Mouse (Mus musculus) stomach, embryonic 15.5 days (tissue): ENCODE measurements around the gene Ftcd. TPM values are rescaled to one million over a fixed set of nuclear protein-coding genes. Genes with fewer than 3 reads are reported as not detected.

Experiments
- ATAC-seq: fragments of 200-750 bp; cut with Nextera tagmentation; 2 replicates; pipeline ENCODE4 v1.8.0; 2017; ENCODE audit warnings: low read depth, moderate number of reproducible peaks, moderate TSS enrichment; ENCODE audit not compliant: insufficient read depth, low FRiP score
- H3K27ac ChIP-seq: fragments of 300-500 bp; sonication (generic); 2 replicates; pipeline ENCODE4 v1.5.1; 2015; ENCODE audit warnings: mild to moderate bottlenecking, inconsistent platforms
- H3K27me3 ChIP-seq: fragments of 300-500 bp; sonication (generic); replicated peaks from 2 replicates; pipeline ENCODE4 v1.6.1; 2015; ENCODE audit warnings: inconsistent platforms
- H3K36me3 ChIP-seq: fragments of 300-500 bp; sonication (generic); 2 replicates; pipeline ENCODE4 v1.6.1; 2015; ENCODE audit warnings: inconsistent platforms
- H3K4me1 ChIP-seq: fragments of 300-500 bp; sonication (generic); 2 replicates; pipeline ENCODE4 v1.6.1; 2015; ENCODE audit warnings: inconsistent platforms
- H3K4me2 ChIP-seq: fragments of 300-500 bp; sonication (generic); 2 replicates; pipeline ENCODE4 v1.6.1; 2015; ENCODE audit warnings: mild to moderate bottlenecking, inconsistent platforms
- H3K4me3 ChIP-seq: fragments of 300-500 bp; sonication (generic); replicated peaks from 2 replicates; pipeline ENCODE4 v1.5.1; 2015; ENCODE audit warnings: inconsistent platforms
- H3K9ac ChIP-seq: fragments of 300-500 bp; sonication (generic); 2 replicates; pipeline ENCODE4 v1.6.1; 2015; ENCODE audit warnings: inconsistent platforms
- H3K9me3 ChIP-seq: fragments of 300-500 bp; sonication (generic); 2 replicates; pipeline ENCODE4 v1.6.1; 2016; ENCODE audit warnings: inconsistent platforms
- WGBS: fragments of 180-500 bp; shearing (Covaris S2); methylation state at CpG from one replicate; pipeline ENCODE4 v1.1.7; 2015; 5-methylcytosine and 5-hydroxymethylcytosine counted together
- polyA plus RNA-seq: library from polyadenylated mRNA; unstranded; fragments of >200 nt; fragmentation: Nextera tagmentation; extraction: Ambion mirVana; gene quantifications from 2 replicates; pipeline ENCODE4 v1.2.1, GENCODE M21; 2015

Gene Ftcd
- polyA plus RNA-seq, result 0.99 and 2.2 TPM in 2 replicates

DNA sequence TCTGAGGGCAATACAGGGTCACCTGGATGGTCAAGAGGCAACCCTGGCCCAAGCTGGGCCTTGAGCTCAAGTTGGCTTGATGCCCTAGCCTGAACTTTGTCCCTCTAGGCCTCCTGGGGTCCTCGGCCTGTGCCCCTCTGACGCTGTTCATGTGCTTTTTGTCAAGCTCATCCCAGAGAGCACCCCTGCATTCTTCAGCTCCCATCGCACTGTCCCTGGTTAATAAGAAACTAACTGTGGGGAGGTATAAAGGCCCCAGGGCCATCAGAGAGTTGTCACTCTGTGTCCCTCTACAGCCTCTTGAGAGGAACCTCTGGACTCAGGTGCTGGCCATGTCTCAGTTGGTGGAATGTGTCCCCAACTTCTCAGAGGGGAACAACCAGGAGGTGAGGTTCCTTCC is at the start of gene Ftcd:
Gene Ftcd, plus strand, starts transcription at position 275 of the 400 bp plus-strand sequence.
- H3K36me3 ChIP-seq, result no peaks in the 10 kb centered on the region
- ATAC-seq, result no peak; the same call in 1 of the 2 replicates
- H3K4me3 ChIP-seq, result no peak within 1 kb of the TSS
- H3K4me1 ChIP-seq, result no peaks in the 10 kb centered on the region
- WGBS, result 81% methylated on average over 3 of the region's 3 CpGs
- no peaks in the 10 kb centered on the region for H3K9me3 ChIP-seq
- H3K27ac ChIP-seq, result no peak within 1 kb of the TSS
- no peaks in the 10 kb centered on the region for H3K27me3 ChIP-seq
- no peak within 1 kb of the TSS for H3K4me2 ChIP-seq
- H3K9ac ChIP-seq, result no peak within 1 kb of the TSS

DNA sequence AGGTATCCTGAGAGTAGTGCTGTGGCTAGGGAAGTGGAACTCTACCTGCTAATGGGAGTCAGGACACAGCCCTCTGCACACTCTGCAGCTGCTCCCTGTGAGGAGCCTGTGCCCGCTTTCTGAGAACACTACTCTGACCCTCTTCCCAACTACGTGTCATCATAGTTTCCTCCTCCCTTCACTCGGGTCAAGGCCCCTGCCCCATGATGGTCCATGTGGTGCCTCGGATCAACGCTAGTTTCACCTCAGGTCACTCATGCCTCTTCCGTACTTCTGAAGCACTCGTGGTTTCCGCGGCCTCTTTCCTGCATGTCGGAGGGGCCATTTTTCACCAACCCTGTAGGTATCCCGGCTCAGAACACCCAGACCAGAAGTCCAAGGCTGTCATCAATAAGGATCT is 44.5 kb upstream of the Ftcd start:
- Histone ChIP-seq H3K4me3 (peak overlapping the region; percentile 71), H3K36me3 (peaks cover 6% of the 10 kb centered on the region; the same call in 1 of the 2 replicates), H3K9ac (no peak overlapping the region; the same call in 1 of the 2 replicates), H3K27ac (no peak overlapping the region), H3K4me1 (no peaks in the 10 kb centered on the region), H3K4me2 (peak overlapping the region; percentile 92), H3K9me3 (no peaks in the 10 kb centered on the region), H3K27me3 (no peaks in the 10 kb centered on the region)
- 2% methylated on average over 11 of the region's 11 CpGs for WGBS
- no peak for ATAC-seq

DNA sequence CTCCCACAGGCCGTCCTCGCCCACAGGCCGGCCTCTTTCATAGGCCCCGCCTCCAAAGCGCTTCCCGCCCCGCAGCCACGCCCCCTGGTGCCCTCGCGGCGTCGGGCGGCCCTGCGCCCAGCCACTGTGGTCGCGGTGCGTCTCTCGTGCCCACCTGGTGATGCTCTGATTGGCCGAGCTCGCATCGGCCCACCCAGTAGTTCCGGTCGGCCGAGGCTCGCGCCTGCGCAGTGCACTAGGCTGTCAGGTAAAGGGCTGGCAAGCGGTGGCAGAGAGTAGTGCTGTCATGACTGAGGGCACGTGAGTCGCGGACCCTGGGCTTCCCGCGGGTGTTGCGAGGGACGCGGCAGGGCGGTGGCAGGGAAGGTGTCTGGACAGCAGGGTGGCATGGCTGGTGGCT is 44.1 kb upstream of the Ftcd start, which contains the start of gene Lss:
Gene Lss, plus strand, starts transcription at position 214 of the 400 bp plus-strand sequence.
- ATAC-seq, result peak; percentile 99
- Histone ChIP-seq H3K4me1 (no peaks in the 10 kb centered on the region), H3K9me3 (no peaks in the 10 kb centered on the region), H3K27me3 (no peaks in the 10 kb centered on the region), H3K27ac (peak within 1 kb of the TSS; percentile 76), H3K36me3 (peaks cover 9% of the 10 kb centered on the region; the same call in 1 of the 2 replicates), H3K4me3 (peak within 1 kb of the TSS; percentile 71), H3K4me2 (peak within 1 kb of the TSS; percentile 92), H3K9ac (peak within 1 kb of the TSS; percentile 17; the same call in 1 of the 2 replicates)
- under 1% methylated on average over 37 of the region's 37 CpGs for WGBS

DNA sequence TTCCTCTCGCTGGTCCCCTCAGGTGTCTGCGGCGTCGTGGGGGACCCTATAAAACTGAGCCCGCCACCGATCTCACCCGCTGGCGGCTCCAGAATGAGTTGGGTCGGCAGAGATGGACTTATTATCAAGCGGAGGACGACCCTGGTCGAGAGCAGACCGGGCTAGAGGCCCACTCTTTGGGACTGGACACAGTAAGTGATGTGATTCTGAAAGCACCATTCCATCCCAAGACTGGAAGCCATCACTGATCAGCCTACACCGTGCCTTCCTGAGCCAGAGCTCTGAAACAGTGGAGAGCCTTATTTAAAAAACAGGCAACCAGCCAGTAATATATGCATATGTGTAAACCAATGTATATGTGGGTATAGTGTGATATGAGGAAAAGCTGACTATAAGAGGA is 43.6 kb upstream of the Ftcd start:
- H3K27ac ChIP-seq, result peak overlapping the region; percentile 76
- 0 out of 2 replicates have a peak, but pooled peaks have one; percentile 8 for ATAC-seq
- peak overlapping the region; percentile 71 for H3K4me3 ChIP-seq
- H3K9ac ChIP-seq, result peak overlapping the region; percentile 17; the same call in 1 of the 2 replicates
- no peaks in the 10 kb centered on the region for H3K4me1 ChIP-seq
- no peaks in the 10 kb centered on the region for H3K9me3 ChIP-seq
- H3K36me3 ChIP-seq, result peaks cover 9% of the 10 kb centered on the region; the same call in 1 of the 2 replicates
- 1% methylated on average over 14 of the region's 14 CpGs for WGBS
- H3K27me3 ChIP-seq, result no peaks in the 10 kb centered on the region
- peak overlapping the region; percentile 92 for H3K4me2 ChIP-seq

DNA sequence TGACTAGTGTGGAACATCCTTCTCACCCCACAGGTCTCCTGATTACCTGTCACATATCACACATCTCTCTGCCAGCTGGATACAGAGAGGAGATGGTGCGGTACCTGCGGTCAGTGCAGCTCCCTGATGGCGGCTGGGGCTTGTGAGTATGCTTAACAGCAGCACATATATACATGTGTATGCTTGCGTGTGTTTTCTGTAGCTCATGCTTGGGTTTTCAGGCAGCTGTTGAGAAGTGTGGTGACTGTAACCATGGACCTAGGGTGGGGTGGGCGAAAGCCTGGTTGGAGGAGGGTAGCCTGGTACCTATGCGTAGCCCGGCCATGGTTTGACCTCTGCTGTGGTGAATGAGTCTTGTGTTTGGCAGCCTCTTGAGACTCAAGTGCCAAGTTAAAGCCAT is 39.9 kb upstream of the Ftcd start:
- Histone ChIP-seq H3K36me3 (peaks cover 25% of the 10 kb centered on the region), H3K4me3 (no peak overlapping the region), H3K27ac (no peak overlapping the region), H3K9me3 (no peaks in the 10 kb centered on the region), H3K27me3 (no peaks in the 10 kb centered on the region), H3K4me1 (no peaks in the 10 kb centered on the region), H3K4me2 (no peak overlapping the region), H3K9ac (no peak overlapping the region)
- 98% methylated on average over 7 of the region's 7 CpGs for WGBS
- no peak for ATAC-seq

DNA sequence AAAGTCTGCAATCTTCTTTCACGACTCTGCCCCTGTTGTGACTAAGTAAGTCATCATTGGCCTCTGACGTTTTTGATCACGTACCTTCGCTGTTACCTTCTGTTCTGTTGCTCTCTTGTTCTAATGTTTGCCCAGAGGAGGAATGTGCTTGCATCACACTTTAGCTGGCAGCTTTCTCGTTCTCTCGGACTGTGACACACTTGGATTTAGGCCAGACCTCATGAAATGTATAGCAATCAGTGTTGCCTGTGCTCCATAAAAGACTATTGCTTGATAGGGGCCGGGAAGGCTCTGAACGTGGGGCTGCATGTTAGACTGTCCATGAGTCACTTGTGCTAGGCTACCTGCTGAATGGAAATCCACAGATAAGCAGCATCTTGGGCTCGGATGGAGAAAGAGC is 37.8 kb upstream of the Ftcd start:
- Histone ChIP-seq H3K9ac (no peak overlapping the region), H3K4me1 (no peaks in the 10 kb centered on the region), H3K36me3 (peaks cover 27% of the 10 kb centered on the region), H3K4me3 (no peak overlapping the region), H3K4me2 (no peak overlapping the region), H3K27me3 (no peaks in the 10 kb centered on the region), H3K9me3 (no peaks in the 10 kb centered on the region), H3K27ac (no peak overlapping the region)
- 74% methylated on average over 9 of the region's 9 CpGs for WGBS
- ATAC-seq, result no peak

DNA sequence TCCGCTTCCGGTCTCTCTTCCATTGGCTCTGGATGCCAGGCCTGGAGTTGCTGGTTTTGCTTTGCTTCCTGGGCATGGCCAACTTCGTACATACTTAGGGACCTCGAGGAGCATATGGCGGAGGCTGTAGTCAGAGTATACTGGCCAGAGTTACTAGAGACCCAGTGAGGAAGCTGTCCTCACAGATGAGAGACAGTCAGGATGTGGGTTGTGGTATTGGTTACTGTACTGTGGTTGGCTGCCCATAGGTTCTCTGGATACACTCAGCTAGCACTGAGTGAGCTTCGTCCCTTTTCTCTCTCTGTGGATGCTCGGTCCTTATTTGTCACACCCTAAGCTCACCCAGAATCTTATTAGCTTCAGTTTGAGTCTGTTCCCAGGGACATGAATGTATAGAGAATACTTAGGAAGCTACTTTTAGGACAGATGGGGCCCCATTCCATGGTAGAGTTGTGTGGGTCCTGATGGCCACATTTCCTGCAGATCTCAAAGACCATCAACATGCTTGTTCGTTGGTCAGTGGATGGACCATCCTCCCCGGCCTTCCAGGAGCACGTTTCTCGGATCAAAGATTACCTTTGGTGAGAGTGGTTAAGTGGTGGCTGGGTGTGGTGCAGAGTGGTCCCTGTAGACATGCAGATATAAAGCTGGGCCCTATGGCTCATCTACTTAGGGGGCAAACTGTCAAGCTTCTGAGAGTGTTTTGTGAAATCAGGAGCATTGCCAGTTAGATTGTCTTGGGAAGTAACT is 33.9 kb upstream of the Ftcd start:
- H3K4me3 ChIP-seq, result no peak overlapping the region
- H3K27me3 ChIP-seq, result no peaks in the 10 kb centered on the region
- WGBS, result 92% methylated on average over 11 of the region's 11 CpGs
- ATAC-seq, result no peak
- H3K4me1 ChIP-seq, result no peaks in the 10 kb centered on the region
- no peak overlapping the region for H3K9ac ChIP-seq
- no peak overlapping the region for H3K4me2 ChIP-seq
- peaks cover 38% of the 10 kb centered on the region for H3K36me3 ChIP-seq
- no peaks in the 10 kb centered on the region for H3K9me3 ChIP-seq
- no peak overlapping the region for H3K27ac ChIP-seq

DNA sequence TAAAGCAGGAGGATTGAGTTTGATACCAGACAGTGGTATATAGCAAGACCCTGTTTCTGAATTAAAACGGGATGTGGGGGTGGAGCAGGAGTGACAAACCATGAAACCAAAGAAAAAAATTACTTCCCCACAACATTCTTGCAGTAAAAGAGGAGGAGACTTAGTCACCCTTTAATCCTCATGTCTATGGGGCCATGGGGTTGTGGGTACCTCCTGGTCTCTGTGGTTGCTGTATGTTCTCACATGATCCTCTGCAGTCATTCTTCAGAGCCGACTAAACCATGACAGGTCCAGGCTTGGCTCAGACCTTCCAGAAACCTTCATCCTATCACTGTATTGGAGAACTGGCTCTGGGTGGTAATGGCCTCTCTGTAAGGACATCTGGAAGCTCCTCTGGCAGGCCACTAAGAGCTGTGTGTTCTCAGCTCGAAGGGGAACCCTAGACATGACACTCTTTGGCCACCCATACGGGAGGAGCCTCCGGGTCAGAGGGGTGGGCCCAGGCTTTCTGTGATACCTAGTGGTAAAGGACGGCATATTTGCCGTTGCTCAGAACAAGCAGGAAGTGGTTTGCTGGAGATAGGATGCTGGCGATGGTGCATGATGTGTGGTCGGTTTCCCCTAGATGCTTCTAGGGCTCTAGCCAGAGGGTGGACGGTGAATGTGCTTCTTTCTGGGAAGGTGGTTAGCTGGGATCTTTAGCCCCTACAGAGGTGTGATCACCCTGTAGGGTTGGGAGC is 32.6 kb upstream of the Ftcd start:
- ATAC-seq, result no peak

DNA sequence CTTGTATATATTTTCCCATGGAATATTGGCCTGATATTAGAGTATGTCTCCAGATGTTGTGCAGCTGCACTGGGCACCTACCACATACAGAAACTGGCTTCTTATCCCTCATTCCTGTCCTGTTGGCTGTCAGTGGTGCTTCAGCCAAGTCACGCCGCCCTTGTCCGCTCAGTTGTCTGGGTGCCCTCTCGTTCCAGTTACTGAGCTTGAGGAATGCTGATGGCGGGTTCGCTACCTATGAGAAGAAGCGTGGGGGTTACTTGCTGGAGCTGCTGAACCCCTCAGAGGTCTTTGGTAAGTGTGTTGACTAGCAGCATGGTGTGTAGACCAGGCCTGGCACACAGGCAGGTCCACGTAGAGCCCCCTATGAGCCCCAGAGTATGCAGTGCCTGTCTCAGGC is 28.9 kb upstream of the Ftcd start:
- H3K27ac ChIP-seq, result no peak overlapping the region
- H3K36me3 ChIP-seq, result peaks cover 59% of the 10 kb centered on the region
- WGBS, result 90% methylated on average over 8 of the region's 8 CpGs

More for the DNA sequence above, 32.6 kb upstream of the Ftcd start:
- Histone ChIP-seq H3K9me3 (no peaks in the 10 kb centered on the region), H3K4me2 (no peak overlapping the region), H3K4me3 (no peak overlapping the region), H3K27me3 (no peaks in the 10 kb centered on the region), H3K36me3 (peaks cover 48% of the 10 kb centered on the region), H3K4me1 (no peaks in the 10 kb centered on the region), H3K27ac (no peak overlapping the region), H3K9ac (no peak overlapping the region)
- 80% methylated on average over 10 of the region's 10 CpGs for WGBS

DNA sequence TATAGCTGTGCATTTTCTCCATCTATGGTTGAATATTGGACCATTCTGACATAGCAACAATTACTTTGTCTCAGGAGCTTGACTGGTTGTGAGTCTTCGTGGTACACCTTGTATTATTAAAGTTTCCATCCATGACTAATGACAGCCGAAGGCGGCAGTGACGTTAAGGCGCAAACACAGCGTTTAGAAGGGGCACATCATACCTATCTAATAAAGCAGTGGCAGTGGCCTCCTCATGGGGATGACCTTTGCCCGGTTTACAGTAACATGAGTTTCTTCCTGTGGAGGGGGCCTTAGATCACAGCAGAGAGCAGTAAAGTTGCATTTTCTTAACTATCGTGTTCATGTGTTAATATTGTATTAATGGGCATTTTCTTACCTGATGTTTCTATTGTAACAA is 27.2 kb upstream of the Ftcd start:
- H3K4me2 ChIP-seq, result no peak overlapping the region
- no peak for ATAC-seq
- no peaks in the 10 kb centered on the region for H3K4me1 ChIP-seq
- no peak overlapping the region for H3K9ac ChIP-seq
- H3K9me3 ChIP-seq, result no peaks in the 10 kb centered on the region
- H3K27ac ChIP-seq, result no peak overlapping the region
- H3K36me3 ChIP-seq, result peaks cover 54% of the 10 kb centered on the region
- no peaks in the 10 kb centered on the region for H3K27me3 ChIP-seq
- 89% methylated on average over 8 of the region's 8 CpGs for WGBS
- no peak overlapping the region for H3K4me3 ChIP-seq

More for the DNA sequence above, 28.9 kb upstream of the Ftcd start:
- no peak overlapping the region for H3K4me3 ChIP-seq
- no peaks in the 10 kb centered on the region for H3K27me3 ChIP-seq
- H3K4me1 ChIP-seq, result no peaks in the 10 kb centered on the region
- no peak for ATAC-seq
- no peaks in the 10 kb centered on the region for H3K9me3 ChIP-seq
- H3K9ac ChIP-seq, result no peak overlapping the region
- H3K4me2 ChIP-seq, result no peak overlapping the region

DNA sequence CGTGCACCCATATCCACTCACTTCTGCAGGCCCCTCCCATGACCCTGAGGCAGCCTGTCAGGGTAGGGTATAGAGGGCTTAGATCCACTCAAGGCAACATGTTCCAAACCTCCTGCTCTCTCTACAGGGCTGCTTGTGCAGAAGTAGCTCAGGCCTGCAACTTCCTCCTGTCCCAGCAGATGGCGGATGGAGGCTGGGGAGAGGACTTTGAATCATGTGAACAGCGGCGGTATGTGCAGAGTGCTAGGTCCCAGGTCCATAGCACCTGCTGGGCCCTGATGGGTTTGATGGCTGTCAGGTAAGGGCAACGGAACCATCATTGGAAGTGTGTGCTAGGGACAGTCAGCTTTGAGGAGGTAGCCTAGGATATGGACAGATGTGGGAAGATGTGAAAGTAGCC is 25.0 kb upstream of the Ftcd start:
- Histone ChIP-seq H3K4me1 (no peaks in the 10 kb centered on the region), H3K27me3 (no peaks in the 10 kb centered on the region), H3K9ac (no peak overlapping the region), H3K4me3 (no peak overlapping the region), H3K36me3 (peaks cover 51% of the 10 kb centered on the region), H3K4me2 (no peak overlapping the region), H3K27ac (no peak overlapping the region), H3K9me3 (no peaks in the 10 kb centered on the region)
- ATAC-seq, result no peak
- 88% methylated on average over 5 of the region's 5 CpGs for WGBS

DNA sequence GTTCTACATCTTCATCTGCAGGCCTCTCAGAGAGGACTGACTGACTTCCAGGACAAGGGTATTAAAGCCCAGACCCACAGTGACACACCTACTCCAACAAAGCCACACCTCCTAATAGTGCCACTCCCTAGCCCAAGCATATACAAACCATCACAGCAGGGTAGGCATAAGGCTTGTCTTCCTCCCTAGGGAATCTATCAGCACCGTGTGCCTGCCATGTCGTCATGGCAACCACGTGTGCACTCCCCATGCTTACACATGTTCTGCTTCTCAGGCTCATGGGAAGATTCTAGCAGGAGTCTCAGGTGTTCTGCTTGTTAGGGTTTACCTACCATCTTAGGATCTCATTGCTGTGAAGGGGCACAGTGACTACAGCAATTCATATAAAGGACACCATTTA is 23.9 kb upstream of the Ftcd start:
- Histone ChIP-seq H3K4me2 (no peak overlapping the region), H3K36me3 (peaks cover 48% of the 10 kb centered on the region), H3K4me3 (no peak overlapping the region), H3K4me1 (no peaks in the 10 kb centered on the region), H3K9ac (no peak overlapping the region), H3K9me3 (no peaks in the 10 kb centered on the region), H3K27ac (no peak overlapping the region), H3K27me3 (no peaks in the 10 kb centered on the region)
- WGBS, result 82% methylated on average over 3 of the region's 3 CpGs
- ATAC-seq, result no peak
